Mouse (Mus musculus) CD4-positive, CD25-positive, alpha-beta regulatory T cell, adult 2 months (primary cell): ENCODE data around the gene Itga6.
A peak's percentile ranks its signal among the peaks of the same experiment; 100 is the strongest.

Experiments used
- DNase-seq: peaks from one replicate; pipeline ENCODE4 v3.0.0-alpha.2; 2012; ENCODE audit warnings: low read depth, low spot score

Gene Itga6

DNA sequence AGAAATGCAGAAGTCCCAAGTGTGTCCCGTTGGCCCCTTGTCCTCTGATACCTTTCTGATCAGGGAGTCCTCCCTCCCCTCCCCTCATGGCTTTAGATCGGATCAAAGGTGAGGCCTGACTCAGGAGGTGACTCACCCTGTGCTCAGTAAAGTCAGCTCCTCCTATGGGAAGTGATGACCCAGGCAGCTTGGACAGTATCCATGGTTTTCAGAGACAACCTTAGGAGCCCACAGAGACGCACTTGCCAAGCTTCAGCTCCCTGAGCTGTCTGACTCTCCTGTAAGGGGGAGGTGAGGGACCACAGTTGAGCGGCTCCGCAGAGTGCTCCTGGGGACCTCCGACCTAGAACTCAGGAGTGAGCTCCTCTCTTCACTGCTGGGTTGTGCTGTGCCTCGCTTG lies 56.3 kb downstream of the Itga6 start:
- no peak for DNase-seq

DNA sequence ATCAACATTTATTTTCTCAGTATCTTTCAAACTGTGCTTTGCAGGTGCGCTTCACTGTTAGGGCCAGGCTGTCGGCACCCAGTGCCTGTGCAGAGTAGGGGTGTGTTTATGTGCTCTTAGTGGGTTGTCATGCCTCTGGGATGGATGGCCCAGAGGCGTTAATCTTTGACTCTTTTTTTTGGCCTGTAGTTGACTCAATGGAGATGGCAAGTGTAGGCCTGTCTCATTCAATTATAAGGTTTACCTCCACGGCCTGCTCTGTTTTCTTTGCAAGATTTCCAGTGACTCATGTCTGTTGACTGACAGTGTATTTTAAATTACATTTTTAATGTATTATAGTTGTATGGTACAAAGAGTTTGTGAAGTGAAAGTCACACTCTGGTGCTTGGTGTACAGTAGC lies 56.7 kb downstream of the Itga6 start:
- no peak for DNase-seq

DNA sequence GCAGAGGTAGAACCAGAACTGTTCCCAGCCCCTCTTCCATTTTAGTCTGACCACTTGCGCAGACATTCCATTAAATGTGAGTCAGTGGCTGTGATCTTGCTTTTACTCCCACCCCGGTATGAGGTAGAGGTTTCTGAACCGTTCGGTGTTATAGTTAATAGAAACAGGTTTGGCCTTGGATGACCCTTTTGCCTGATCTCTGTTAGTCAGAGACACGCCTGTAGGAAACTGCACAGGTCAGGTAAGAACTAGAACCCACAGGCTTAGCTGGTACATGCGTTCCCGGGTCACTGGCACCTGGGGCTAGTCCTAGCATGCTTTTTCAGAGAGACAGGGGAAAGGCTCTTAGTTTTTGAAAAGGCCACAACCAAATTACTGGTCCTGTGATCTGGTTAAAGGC lies 59.7 kb downstream of the Itga6 start:
- no peak for DNase-seq

DNA sequence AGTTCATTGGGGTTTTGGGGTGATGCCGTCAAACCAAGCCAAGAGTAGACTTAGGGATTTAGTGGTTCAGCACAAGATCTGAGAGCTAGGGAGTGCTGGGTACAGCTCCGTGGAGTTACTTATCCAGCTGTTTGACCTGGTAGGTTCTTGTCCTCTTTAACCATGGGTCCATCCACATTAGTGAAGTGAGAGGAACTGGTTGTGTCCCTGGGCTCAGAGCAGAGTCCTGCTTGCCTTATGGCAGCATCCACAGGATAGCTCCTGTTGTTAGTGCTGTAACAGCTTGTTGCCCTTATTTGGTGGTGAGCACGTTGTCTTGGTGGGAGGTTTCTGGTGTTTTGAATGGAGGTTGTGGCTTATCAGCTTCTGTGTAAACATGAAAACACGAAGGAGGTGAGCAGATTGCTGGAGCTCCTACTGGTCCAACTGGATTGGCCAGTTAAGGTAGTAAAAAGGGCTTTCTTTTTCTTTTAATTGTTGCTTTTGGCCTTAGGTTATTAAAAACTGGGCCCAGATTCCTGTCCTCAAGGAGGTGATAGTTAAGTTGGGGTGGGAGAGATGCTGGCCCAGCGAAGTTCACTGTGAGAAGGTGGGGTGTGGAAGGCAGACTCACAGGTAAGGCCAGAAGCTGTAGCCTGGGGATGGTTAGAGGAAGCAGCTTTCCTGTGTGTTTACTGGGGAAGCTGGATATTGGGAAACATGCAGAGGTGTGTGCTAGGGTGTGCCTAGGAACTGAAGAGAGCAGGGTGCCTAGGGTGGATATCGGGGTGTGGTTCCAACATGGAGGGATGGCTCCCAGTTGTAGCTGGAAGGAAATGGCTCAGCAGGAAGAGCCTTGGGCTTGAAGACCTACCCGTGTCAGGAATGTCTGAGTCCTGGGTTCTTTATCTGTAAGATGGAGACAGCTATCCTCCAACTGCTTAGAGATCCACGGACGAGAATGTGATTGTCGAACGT lies 60.5 kb downstream of the Itga6 start:
- no peak for DNase-seq

DNA sequence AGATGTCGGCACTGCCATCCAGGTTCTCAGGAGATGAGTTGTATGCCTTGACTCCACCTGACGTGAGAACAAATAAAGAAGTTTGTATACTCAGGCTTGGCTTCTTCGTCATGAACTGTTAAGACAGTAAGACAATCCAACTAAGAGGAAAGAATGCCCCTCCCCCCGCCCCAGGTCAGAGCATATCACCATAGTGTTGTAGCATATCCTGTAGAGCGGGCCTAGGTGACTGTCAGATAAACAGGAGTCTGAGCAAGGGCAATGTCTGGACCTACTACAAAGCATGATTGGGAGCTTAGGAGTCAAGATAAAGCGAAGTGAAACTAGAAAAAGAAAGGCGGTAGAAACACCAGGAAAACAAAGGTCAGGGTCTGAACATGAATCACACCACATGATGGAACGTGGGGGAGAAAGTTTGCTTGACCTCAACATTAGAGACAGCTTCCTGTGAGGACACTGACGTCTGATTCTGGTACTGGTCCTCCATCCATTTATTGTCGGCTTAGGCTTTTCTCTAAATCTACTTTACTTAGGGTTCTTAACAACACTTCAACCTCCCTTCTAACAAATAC lies 64.0 kb downstream of the Itga6 start:
- peak; percentile 79 for DNase-seq

DNA sequence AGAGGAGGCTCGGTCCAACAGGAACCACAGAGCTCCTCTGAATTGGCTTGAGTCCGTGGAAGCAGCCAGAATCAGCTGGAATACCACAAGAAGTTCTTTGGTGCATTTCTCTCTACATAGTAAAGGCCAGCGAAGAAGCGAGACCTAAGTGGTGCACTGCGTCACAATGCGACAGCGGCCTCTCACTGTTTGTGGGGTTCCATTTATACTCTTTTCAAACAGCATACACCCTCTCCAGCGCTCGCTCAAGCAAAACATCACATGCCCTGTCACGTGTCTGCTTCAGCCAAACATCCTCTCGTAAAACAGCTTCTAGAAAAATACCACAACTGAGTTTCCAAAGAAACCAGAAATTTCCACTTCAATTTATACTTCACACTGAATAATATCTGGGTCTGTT lies 64.6 kb downstream of the Itga6 start:
- DNase-seq, result peak; percentile 90

DNA sequence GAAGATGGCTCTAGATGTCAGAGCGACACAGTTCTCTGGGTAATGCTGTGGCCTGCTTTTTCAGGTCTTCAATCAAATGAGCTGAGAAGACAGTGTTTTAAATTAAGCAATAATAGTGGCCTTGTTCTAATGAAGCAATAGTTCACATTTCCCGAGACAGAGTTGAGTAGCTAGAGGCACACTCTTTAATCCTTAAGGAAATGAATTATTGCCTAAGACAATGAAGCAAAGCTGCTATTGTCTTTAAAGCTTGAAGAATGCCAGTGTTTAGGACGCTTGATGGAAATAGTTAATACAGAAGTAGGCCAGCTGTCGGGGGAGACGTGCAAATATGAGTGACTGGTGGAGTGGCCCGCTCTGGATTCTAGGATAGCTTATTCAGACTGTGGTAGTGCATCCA lies 65.5 kb downstream of the Itga6 start:
- no peak for DNase-seq

DNA sequence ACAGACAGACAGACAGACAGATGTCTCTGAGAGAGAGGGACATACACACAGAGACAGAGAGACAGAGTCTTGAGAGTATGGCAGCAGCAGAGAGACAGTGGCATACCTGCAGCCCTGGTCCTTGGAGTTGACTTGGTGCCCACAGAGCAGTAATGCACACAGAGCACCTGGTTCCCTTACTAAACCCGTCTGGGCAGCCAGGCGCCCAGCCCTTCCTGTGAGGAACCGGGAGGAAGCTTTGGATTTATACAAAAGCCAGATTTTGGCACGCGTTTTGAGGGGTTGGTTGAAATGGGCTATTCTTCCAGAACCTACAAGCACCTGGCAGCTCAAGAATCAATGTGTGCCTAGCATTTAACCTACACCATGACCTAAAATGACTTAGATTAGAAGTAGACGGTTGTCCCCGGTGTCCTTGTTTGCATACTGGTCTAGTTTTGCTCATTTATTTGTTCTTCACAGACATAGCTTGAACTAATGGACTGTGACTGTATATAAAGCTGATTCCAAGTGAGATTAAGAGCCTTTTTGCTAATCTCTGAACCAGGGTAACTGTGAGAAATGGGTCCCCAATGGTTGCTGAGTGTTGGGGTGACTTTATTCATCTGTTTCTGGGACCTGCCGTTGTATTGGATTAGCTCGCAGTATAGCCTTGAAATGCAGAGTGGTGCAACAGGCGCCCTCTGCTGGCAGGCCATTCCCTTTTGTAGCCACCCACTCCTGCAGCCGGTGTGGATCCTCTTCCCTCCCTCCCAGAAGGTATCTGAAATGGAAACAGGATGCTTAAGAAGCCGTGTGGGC lies 67.0 kb downstream of the Itga6 start:
- peak; percentile 93 for DNase-seq

DNA sequence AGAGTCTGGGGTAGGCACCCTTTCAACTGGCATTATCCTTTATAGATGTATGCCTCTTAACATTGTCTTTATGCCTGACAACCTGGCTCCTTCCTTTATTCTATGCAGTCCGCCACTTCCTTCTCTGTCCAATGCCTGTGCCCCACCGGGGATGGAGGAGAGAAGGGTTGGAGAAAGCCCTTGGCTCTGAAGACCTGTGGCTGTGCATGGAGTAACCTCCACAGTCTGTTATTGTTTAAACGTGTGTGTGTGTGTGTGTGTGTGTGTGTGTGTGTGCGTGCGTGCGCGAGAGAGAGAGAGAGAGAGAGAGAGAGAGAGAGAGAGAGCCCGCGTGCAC lies 67.6 kb downstream of the Itga6 start:
- DNase-seq, result no peak

DNA sequence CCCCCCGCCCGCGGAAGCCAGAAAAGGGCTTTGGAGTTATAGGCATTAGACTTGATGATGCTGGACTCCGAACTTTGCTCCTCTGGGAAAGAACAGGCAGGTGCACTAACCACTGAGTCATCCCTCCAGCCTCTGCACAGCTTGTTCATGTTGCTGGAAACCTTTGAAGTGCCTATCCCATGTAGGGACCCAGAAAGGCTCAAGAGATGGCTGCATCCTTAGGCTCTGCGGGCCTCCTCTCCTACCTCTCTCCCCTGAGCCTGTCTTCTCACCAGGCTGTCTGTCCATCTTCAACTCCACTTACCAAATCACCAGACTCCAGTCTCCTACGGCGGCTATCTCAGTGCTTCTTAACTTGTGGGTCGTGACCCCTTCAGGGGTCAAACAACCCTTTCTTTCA lies 68.0 kb downstream of the Itga6 start:
- DNase-seq, result peak; percentile 57

DNA sequence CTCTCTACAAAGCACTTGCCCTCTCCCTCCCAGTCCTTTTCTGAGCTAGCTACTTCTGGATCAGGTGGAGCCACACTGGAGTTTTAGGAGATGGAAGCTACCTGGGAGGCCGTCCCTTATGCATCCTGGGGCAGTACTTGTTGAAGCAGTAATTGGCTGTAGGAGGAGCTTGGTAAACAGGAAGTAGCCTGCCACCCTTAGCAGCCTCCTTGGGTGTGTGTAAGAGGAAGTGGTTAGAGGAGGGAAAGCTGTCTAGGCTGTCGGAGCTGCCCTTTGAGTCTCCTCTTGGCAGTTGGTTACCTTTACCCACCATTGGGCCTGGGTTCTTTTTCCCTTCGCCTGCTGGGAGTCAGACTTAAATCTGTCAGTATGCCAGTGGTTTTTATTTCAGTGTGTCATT lies 68.6 kb downstream of the Itga6 start:
- peak; percentile 89 for DNase-seq

DNA sequence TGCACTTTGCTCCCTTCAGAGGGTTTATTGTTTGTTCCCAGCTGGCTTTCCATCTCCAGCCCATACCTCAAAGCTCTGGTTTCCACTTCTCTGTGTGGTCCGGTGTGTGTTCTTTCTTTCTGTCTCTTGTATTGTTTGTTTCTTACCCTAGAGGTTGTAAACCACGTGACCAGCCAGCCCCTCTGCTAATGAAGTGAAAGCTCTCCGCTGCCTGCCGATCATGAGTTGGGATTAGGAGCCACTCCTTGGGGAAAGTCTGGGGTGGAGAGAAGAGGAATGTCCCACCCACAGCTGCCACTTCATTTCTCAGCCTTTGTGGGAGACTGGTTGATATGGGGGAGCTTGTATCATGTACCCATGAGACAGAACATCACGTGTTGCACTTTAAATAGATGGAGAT lies 69.9 kb downstream of the Itga6 start:
- DNase-seq, result no peak

DNA sequence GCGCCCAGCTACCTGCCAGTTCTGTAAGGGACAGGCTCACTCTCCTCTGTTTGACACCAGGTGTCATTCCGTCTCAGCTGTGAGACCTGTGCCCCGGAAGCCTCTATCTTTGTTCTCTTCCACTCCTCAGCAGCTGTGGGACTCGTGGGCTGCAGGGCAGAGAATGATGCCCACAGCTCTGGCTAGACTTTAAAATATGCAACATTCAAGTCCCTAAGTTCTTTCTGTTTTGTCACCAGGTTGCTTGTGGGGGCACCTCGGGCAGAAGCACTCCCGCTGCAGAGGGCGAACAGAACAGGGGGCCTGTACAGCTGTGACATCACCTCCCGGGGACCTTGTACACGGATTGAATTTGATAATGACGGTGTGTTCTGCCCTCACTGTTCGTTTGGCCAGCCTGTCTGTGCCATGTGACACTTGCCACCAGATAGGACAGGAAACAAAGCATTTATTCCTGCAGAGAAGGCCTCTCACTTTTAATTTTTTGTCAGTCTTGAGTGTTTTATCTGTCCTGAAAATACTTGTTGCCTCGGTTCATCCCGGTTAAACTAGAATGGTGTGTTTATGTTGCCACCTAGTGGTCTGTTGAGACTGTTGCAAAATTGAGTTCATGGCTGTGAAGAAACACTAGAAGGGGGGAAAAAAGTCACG lies 71.1 kb downstream of the Itga6 start:
- DNase-seq, result peak; percentile 81

DNA sequence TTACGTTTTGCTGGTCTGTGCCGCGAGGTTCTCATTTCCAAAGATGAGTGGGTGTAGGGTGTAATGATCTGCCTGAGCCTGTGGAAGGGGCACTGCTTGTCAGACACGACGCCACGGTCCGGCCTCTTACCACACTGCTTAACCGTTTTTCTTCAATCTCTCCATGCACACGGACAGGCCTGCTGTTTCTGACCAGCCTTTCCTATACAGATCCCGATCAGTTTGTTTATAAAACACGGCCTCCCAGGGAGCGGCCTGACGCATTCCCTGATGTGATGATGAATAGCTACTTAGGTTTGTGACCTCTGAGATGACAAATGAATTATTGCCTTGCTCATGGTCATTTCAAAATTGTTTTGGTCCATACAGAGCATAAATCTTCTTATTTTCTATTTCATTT lies 78.7 kb downstream of the Itga6 start:
- no peak for DNase-seq

DNA sequence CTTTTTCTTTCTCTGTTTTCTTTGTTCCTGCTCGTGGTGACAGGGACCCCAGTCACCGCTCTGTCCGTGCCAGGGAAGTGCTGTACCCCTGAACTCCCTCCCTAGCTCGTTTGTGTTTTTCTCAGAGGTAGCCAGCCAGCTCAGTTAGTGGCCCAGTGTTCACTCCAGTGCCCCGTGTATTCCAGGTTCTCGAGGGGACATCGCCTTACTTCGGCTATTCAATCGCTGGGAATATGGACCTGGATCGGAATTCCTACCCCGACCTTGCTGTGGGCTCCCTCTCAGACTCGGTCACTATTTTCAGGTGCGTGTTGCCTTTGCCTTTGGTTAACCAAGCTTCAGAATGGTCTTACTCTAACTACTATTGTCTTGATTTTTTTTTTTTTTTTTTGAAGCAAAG lies 82.3 kb downstream of the Itga6 start:
- DNase-seq, result no peak

DNA sequence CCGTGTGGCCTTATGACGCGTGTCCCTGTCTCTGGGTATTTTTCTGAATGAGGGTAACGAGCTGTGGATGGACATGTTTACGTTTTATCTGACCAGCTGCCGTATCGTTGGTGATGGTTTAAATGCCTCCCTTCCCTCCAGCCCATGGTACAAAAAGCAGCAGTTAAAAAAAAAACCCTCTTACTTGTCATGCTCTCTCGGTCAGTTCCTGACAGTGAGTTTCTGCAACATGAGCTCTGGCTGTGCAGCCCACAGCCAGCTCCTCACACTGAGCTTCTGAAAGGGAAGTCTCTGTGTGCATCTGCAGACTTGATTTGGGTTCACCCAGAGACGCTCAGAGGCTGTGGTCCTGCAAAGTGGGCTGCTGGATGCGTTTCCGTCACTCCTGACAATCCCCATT lies 83.5 kb downstream of the Itga6 start:
- DNase-seq, result no peak

DNA sequence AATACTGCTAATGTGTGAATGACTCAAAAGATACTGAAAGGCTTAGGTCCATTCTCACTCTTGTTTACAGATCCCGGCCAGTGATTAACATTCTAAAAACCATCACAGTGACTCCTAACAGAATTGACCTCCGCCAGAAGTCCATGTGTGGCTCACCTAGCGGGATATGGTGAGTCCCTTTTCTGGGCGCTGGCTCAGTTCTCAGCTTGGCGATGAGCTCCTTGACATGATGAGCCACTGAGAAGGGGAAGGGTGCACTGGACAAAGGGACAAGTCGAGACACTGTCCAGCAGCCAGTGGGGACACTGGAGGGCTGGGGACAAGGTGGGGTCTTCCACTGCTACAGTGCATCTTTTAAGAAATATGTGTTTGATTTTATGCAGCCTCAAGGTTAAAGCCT lies 88.2 kb downstream of the Itga6 start:
- DNase-seq, result no peak

DNA sequence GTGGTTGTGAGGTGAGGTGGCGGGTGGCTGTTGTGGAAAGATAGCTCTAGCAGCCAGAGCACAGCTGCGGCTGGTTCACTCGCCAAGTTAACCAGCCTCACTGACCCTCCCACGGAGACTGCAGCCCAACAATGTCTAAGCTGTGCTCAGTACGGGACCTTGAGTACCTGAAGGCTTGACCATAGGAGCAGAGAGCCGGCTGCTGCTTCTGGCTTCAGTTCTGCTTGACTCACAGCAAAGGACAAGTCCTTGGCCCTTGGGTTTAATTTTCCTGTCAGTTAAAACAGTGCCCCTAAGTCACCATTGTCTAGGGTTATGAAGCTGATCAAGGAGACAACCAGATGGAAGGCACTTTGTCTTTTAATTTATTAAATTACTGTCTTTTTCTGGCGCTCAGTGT lies 89.0 kb downstream of the Itga6 start:
- no peak for DNase-seq

DNA sequence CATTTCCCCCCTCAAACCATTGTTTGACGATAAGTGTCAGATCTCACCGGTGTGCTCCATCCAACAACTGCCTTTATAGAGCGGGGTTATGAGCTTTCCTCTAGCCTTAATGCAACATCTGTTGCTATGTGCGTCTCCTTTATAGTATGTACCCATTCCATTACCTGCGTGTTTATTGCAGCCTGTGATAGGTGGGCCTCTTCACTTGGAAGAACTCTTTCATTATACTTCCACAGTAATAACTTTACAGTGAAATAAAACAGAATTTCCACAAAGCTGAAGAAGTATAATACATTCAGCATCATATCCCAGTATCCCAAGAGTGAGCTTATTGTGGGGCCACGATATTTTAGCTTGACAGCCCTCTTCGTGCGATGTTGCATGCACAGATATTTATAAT lies 90.1 kb downstream of the Itga6 start:
- no peak for DNase-seq

DNA sequence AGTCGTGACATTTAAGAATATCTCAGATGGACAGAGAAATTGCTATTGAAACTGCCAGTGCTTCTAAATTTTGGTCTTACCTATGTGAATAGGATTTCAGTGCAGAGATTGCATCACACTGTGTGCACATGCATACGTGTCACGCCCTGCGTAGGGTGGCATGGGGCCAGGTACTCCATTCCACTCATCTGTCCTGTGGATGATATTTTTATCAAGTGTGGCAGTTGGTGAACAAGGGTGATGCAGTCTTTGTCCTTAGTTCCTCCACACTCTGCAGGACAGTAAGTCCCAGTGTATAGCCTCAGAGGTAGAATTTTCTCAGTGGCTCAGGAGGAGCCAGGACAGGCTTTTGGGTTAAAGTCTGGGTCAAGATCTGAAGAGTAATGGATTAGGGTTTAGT lies 90.8 kb downstream of the Itga6 start:
- DNase-seq, result no peak

DNA sequence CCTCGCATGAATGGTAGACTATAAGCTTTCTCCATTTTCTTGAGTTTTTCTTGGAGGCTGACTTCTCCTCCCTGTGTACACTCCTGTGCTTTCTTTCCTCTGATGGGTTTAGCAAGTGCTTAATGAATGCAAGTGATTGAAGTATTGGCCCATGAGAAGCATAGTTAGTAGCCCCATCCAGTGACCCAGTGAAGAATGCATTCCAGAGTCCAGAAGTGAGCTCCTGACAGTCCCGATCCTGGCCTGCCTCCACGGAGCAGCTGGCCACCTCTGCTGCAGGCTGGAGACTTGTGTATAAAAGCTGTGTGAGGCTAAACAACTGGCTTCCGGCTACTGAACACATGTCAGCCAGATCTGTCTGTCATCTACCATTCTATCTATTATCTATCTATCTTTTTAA lies 91.8 kb downstream of the Itga6 start:
- DNase-seq, result no peak

DNA sequence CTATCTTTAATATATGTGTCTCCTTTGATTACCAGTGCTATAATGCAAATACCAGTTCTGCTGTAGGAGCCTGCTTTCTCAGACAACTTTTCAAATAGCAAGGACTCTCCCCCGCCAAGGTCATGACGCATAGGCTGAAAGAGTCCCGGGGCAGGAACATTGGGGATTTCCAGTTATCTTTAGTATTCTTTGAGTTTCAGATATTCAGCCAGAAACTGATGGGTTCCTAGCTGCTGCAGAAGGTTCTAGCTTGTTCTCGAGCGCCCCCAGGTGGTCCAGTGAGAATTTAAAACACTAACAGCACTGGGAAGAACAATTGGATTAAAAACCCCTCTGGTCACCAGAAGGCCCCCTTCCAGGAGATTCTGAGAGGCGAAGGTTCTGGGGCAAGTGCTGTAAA lies 92.4 kb downstream of the Itga6 start:
- peak; percentile 83 for DNase-seq
